Mouse (Mus musculus) kidney, adult 9 months (tissue): ENCODE measurements around the gene Zfp618.

Source experiments
- DNase-seq: peaks from one replicate; pipeline ENCODE4 v3.0.0; 2022

Zfp618 gene

DNA sequence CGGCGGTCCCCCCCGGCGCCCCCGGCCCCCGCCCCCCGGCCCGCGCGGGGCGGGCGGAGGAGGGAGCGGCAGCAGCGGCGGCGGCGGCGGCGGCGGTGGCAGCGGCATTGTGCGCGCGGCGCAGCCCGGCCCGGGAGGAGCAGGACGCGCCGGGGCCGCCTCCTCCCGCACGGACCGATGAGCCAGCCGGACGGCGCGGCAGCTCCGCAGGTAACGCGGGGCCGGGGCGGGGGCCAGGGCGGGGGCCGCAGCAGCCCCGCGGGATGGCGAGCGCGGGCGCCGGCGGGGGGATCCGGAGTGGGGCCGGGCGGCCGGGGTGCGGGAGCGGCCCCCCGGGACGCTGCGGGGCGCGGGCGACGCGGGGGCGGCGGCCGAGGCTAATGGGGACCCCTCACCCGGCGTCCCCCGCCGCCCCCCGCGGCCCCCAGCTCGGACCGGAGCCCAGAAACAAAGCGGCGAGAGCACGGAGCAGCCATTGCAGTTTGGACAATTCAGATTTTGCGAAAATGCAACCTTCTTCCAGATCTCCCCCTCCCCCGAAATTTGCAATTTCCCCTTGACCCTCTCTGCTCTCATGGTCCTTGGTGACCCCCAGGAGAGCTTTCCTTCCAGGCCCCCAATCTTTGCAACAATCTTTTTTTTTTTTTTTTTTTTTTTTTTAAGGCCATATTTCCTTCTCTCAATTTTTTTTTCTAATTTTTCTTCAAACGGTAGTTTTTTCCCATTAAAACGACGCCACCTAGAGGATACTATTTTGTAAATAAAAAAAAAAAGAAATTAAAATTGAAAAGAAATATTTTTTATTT, at the start of gene Zfp618:
Gene Zfp618 (plus strand): TSS at position 77 of the 806 bp plus-strand sequence.
- DNase-seq = no peak

DNA sequence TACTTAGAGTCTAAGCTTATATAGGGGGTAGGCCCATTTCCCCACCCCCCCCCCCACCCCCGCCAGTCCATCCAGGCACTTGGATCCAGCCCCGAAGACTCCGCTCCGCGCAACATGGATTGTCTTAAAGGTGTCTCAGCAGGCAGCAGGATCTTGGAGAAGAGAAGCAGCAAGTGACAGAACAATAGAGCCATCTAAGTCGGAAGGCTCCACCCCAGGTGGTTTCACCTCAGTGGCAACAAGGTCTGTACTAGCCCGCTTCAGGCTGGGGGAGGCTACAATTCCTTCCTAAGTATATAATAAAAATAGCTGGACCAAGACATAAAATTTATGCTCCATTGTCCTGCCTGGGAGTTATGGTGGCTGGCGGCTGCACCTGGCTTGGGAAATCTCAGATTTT, 48.3 kb upstream of the Zfp618 start:
- DNase-seq = no peak

DNA sequence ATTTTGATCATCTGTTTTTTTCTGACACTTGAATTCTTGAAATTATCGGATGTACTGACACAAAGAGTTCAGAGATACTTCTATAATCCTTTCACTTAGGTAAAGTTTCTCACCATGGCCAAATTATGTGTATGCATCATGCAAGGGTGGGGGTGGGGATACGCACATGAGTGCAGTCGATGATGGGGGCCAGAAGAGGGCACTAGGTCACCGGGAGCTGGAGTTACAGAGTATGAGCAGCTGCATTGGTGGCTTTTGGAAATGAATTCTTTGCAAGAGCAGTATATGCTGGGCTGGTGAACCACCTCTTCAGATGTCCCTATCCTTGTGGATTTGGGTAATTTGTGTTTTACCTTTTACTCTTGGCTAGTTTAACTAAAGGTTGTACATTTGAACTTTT, 31.6 kb upstream of the Zfp618 start:
- DNase-seq = peak; percentile 18

DNA sequence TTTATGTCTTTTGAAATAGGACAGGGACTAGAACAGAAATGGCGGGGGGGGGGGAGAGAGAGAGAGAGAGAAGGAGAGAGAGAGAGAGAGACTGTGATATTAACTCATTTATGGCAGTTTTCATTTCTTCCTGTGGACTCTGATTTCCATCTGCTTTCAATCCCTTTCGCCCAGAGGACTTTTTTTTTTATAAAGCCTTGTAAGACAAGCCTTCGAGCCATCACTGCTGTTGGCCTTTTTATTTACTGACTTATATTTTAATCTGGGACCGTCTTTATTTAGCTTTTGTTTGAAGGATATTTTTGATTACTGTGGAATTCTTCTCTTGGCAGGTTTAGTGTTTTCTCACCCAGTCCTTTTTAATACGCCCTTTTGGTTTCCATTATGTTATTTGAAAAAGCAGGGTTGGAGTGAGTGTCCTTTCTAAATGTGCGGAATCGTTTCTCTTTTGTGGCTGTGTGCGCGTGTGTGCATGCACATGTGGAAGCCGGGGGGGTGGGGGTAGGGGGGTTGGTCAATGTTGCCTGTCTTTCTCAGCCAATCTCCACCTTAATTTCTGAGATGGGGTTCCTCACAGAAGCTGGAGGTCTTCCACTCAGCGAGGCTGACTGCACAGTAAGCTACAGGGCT, 29.7 kb upstream of the Zfp618 start:
- DNase-seq = no peak

DNA sequence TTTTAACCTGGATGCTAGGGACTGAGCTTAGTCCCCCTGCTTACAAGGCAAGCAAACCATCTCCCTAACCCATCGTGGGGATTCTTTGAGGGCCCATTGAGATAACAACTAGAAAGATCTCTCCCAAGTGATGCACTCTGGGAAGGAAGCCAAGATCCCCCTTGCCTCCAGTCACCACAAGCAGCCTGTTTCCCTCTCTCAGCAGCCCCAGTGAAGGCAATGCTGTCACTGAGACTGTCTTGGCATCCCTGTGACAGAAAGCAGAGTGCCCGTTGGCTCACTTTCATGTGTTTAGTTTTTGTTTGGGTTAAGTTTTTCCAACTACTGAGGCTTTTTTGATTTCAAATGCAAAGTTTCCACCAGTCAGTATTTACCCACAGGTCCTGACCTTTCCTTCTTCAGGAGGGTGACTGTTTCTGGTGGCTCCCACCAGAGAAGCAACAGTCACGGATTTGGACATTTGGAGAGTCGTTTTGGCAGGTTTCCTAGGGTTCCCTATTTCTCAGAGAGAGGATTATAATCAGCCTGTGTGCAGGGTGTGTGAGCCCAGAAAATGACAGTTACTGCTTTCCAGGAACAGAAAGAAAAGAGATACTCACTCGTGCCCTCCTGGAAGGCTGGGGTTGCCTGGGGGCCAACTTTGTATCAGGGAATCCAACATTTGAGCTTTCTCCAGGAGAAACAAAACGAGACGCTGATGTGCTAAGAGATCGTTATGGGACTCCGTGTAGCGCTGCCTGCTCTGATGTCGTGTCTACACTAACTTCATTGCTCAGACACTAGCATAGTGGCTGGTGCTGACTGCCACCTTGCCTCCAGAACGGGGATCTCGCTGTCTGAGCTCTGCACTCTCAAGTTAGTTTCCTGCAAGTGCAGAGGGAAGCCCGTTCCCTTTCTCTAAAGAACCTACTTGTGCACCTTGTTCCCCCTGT, 23.1 kb upstream of the Zfp618 start:
- DNase-seq = no peak

DNA sequence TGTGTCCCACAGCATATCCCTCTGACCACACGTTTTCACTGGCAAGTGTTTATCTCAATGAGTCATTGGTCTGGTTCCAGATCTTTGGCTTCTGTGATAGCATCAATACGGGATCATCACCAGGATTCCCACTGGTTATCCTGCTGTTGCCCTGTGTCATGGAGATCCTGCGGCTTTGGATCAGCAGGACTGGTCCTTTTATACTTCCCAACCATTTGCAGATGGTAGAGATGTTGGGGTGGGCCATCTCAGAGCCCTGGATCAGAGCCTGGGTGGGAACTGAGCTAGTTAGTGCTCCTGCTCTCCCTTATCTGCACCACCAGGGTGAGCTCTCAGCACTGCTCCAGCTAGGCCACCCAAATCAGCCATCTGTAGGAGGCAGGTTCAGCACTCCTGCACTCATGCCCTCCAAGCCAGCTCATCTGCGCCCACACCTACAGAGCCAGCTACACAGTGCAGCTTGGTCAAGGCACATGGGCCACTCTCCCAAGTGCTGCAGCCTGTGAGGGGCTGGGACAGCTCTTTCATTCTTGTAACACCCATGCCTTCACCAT, 21.0 kb upstream of the Zfp618 start:
- peak; percentile 48 for DNase-seq

DNA sequence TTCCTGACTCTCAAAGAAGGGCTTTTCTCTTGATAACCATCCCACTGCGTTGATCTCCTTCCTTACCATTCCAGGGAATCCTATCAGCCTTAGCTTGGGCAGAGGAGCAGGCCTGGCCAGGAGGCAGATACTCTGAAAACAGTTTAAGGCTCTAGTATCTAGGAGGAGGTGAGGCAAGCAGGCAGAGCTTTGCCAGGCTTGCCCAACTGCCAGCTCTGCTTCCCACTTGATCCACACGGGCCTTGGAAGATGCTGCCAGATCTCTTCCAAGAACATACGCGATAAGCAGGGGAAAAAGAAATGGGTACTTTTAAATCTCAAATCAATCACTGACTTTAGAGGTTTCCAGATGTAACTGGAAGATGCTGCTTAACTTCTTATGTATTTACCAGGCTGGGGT, 1.6 kb upstream of the Zfp618 start:
- no peak for DNase-seq

DNA sequence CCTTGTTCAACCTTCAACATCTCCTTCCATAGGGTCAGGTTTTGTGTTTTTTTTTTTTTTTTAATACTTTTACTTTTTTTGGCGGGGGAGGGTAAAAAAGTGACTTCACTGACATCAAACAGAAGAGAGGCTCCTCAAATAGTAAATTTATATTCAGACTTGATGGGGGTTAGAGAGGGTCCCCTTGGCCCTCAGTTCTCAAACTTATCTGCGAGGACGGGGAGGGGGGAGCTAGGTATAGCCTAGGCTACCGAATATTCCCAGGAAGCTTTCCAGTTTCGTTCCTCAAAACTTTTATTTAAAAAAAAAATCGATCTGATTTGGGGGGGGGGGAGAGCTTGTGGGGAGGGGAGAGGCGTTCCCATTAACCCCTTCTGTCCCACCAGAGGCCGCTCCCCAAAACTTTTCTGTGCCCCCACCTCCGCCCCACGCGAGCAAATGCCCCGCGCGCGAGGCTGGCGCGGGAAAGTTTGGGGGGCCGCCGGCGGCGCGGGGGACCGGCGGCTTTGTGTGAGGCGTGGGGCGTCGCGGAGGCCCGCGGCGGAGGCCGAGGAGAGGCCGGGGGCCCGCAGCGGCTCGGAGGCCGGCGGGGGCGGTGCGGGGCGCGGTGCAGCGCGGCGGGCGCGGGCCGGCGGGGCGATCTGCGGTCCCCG, 403 bp upstream of the Zfp618 start:
- DNase-seq = no peak

DNA sequence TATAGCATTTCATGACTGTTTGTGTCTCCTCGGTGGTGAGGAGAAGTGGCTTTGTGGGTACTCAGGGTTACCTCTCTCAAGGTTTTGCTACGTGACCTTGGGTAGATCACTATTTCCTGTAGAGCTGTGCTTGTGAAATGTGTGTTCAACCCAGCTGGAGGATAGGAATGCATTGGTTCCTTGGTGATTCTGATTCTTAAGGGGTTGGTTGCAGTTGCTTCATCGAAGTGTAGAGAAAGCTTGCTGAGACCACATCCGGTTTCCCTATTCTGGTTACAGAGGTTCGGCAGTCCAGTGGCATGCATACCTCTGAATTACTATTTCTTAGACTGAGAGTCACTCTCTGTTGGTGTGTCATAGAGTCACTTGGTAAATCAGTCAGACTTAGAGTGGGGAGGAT, 4.2 kb downstream of the Zfp618 start:
- DNase-seq = no peak

DNA sequence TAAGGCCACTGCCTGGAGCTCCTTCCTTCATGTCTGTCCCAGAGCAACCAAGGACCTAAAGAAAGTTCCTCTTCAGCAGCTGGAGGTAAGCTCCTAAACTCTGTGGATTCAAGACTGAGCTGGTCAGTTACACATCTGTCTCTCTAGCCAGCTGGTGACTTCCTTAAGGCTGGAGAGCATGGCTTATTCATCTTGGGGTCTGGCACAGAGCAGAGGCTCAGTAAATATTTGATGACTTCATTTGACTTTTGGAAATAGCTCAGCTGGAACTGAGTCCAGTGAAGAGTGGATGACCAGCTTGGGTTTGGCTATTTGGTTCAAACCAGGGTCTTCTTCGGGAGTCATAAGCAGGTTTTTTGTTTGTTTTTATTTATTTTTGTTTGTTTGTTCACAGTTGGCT, 6.6 kb downstream of the Zfp618 start:
- peak; percentile 38 for DNase-seq

DNA sequence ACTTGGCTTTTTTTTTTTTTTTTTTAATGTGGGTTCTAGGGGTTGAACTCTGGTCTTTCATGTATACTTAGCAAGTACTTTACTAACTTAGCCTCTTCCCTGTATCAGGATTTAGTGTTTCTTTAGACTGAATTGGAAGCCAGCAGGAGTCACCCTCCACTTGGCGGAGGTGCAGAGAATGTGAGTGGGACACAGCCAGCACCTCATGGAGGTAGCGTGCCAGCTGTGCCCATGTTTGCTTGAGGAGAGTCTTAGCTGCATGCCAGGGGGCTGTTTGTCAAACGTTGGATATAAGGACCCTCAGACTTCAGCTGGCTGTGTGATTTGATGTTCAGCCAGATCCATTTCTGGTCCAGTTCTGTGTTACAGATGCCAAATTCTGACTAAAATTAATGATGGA, 7.7 kb downstream of the Zfp618 start:
- no peak for DNase-seq

DNA sequence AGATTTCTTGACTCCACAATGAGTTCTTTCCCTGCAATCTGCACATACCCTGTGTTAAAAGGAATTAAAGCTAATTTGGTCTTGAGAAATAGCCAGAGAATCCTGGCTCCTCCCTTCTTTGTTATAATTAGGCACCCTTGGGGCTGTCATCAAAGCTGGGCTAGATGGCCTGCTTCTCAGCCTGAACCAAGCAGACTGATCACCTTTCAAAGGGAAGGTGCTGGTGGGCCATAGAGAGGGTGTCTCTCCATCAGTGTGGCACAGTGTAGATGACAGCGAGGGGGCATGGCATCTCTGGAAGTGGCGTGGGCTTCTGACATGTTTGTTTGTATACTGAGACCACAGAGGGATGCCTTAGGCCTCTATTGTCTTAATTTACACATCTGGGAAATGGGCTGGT, 9.5 kb downstream of the Zfp618 start:
- DNase-seq = no peak

DNA sequence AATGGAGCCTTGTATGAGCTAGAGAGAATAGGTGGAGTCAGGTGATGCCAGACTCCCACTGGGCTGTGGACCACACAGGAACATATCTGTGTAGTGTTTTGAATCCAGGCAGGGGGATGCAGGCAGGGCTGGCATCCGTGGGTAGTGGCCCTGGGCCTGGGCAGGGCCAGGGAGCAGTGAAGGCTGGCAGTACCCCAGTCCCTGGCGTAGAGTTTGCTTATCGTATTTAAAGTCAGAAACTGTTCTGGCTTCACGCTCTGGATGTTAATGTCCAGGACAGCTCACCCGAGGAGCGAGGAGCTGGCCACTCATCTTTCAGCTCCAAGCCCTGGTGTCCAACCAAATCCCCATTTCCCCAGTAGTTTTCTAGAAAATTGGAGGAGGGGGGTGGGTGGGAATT, 10.2 kb downstream of the Zfp618 start:
- DNase-seq = no peak

DNA sequence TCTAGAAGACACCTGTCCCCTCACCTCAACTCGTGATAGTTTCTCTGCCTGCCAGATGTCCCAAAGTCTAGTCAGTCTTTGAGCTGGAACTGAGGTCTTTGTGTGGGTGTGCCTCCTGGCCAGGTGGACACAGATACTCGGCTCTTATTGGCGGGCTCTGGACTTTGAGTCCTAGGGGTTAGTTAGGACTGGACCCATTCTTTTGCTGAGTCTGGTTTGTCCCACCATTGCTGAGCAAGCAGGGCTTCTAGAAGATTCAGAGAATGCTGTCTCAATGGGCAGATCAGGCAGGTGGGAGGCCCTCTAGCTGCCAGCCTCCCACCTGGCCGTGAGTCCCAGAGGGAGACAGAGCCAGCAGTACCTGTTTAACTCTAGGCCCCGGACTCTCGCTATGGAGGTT, 12.1 kb downstream of the Zfp618 start:
- DNase-seq = peak; percentile 88

DNA sequence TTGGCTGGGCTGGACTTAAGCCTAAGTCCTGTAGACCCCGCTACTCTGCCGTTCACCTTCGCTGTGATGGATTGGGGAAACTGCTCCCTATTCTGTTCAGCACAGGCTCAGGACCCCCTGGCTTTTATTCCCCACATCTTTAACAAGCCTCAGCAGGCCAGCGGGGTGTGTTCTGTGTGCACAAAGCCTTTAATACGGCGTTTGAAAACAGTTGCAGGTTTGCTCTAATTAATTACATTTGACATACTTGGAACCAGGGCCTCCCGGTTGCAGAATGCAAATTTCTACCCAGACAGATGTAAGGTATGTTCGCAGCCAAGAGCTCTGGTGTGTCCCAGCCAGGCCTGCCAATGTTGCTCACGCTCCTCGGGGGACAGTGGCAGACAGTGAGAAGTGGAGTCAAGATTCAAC, 13.1 kb downstream of the Zfp618 start:
- no peak for DNase-seq

DNA sequence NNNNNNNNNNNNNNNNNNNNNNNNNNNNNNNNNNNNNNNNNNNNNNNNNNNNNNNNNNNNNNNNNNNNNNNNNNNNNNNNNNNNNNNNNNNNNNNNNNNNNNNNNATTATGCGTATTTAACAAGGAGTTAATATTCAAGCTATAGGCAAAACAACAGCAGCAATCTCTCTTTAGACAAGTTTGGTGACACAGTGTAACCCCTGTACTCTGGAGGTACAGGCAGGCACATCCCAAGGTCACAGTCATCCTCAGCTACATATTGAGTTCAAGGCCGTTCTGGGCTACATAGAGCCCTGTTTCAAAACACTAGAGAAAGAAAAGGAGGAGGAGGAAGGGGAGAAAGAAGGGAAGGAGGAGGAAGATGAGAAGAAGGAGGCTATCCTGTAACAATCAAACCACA, 16.2 kb downstream of the Zfp618 start:
- DNase-seq = no peak

DNA sequence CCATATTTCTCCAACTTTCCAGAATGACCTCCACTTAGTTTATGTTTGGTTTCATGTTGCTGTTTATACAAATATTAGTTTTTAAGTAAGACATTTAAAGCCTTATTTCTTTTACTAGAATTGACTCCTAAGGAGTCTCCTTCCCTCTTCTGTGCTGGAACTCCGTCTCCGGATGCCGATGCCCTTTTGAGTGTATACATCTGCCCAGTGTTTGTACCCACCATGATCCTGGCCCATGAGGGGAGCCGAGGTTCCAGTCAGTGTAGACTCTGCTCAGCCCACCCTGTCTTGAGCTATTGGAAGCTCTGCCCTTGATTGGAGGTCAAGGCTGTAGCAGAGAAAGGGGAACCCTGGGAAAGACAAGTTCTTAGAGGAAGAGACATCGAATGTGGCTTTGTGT, 18.2 kb downstream of the Zfp618 start:
- no peak for DNase-seq

DNA sequence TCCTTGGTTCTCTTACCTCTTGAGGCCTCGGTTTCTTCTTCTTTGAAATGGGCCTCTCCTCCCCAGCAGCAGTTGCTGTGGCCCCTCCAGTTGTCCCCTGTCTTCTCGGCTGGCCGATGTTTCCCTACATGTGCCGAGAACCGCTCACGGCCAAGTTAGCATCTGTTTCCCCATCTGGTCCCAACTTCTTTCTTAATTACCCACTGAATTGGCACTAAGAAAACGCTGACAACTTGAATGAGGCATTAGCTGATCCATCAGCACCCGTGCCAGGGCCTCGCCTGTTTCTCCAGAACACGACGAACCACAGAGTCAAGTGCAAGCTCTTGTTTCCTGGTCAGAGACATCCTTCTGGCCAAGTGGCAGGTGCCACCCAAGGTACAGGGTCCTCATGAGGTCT, 26.0 kb downstream of the Zfp618 start:
- DNase-seq = no peak

DNA sequence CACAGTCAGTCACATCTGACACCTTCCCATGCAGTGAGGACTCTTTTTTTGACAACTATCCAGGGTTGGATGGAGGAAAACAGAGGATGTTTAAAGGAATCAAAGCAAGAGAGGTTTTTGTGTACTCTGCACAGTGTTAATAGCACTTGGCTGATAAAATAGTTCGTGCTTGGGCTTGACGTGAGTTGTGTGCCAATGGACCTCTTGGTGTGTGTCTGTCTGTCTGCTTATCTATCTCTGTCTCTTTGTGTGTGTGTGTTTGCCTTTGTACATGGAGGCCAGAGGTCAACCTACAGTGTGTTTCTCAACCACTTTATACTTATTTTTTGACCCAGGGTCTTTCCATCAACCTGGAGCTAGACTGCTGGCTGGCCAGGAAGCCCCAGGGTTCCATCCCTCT, 27.8 kb downstream of the Zfp618 start:
- DNase-seq = no peak

DNA sequence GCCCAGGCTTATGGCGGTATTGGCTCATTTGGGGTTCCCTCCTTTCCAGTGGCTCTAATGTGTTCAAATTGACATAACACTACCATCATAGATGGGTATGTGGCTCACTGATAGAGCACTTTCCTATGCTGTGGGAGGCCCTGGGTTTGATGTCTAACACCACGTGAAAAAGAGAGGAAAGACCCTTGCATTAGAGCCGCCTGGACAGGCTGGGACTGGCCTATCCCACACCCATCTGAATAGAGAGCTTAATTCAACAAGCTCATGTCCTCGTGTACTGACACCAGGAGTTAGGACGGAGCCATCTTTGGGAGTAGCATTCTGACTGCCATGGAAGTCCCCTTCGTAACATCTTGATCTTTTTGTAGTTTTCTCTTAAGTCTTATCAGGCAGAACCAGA, 32.2 kb downstream of the Zfp618 start:
- DNase-seq = no peak

DNA sequence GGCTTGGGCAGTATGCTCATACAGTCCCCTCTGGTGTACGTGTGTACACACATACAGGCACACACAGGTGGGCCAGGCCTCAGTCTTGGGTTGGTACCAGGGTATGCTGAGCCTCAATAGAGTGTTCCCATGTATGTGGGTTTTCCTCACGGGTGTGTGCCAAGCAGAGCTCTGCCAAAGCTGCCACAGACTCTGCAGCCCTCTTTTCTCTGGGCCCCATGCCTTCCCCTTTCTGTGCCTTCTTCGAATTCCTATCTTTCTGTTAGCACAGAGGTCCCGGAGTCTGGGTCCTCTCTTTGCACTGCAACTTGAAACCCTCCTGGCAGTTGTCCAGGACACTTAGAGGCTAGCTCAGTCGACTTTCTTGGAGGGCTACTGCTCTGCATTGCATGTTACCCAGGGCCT, 33.1 kb downstream of the Zfp618 start:
- DNase-seq = peak; percentile 54

DNA sequence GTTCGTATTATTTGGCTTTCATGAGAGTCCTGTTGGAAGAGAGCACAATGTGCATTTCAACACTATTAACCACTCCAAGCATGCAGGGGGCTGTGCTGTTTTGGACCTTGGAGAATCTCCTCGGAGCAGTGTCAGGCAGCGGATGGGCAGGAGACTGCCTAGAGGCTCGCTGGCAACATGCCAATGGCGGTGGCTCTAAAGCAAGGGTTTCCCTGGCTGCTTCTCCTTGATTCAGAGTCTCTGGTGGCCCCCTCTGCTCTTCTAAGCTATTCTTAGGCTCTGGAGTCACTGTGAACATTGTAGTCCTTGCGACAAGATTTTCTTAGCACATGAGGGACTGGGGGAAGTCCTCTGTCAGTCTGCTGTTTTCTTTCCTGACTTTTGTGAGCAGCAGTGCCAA, 33.5 kb downstream of the Zfp618 start:
- DNase-seq = peak; percentile 29

DNA sequence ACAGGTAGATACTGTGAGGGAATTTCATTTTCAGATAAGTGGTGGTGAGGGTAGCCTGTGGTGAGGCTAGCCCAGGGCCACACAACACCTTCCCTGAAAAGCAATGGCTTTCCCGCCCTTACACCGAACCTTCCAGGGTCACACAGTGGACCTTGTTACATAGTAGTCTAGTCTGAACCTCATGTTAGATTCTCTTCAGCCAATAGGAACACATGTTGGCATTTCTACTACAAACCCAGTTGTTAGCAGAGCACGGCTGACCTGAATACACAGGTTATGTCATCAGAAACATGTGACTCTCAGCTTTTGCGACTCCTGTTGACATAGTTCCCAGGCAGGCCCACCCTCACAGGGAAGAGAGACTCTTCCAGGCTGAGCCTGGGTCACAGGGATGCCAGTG, 33.9 kb downstream of the Zfp618 start:
- no peak for DNase-seq
